Mouse (Mus musculus): ENCODE measurements around the gene Cfap221. TPM values are rescaled to one million over a fixed set of nuclear protein-coding genes. Genes with fewer than 3 reads are reported as not detected.
A peak's percentile ranks its signal among the peaks of the same experiment; 100 is the strongest.

Cfap221 gene
- total RNA-seq, 2 experiments from 2014 or later = 0.38 to 0.59 TPM

DNA sequence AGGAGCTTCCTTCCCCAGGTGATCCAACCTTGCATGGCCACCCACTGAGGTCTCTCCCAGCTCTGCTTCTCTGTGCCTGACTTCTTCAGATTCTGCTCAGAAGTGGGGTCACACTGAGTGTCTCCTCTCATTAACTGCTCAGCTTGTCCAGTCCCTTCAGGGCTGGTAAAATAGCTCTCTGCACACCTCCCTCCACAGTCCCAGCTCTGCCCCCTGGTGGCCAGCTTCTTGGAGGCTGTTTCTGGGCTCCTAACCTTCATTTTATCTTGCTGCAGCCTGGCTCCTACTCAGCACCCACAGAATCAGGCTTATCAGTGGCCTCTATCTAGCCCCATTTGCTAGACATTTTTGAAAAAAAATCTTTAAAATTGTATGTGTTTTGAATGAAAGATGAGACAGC lies 16.1 kb upstream of the Cfap221 start:
- DNase-seq (ENCODE audit: low spot score in 2 of 2) = peak; percentile 28 to 53
- intact Hi-C loops (cut with DNase I) = no loop called here

DNA sequence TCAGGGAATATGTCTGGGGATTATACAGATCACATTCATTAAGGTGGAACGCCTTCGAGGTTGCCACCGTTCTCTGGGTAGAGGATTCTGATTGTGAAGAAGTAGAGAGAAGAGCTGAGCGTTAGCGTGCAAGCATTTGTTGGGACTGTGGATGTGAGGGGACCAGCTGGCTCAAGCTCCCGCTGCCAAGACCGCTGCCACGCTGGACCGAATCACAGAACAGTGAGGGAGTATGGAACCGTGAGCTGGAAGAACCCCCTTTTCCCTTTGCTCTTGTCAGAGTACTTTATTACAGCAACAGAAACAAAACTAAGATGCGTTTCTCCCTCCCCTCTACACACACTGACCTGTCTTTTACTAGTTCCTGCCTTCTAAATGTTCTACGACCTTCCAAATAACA lies 15.6 kb upstream of the Cfap221 start:
- no peak for DNase-seq (ENCODE audit: low spot score in 2 of 2)
- intact Hi-C loops (cut with DNase I) = no loop called here

DNA sequence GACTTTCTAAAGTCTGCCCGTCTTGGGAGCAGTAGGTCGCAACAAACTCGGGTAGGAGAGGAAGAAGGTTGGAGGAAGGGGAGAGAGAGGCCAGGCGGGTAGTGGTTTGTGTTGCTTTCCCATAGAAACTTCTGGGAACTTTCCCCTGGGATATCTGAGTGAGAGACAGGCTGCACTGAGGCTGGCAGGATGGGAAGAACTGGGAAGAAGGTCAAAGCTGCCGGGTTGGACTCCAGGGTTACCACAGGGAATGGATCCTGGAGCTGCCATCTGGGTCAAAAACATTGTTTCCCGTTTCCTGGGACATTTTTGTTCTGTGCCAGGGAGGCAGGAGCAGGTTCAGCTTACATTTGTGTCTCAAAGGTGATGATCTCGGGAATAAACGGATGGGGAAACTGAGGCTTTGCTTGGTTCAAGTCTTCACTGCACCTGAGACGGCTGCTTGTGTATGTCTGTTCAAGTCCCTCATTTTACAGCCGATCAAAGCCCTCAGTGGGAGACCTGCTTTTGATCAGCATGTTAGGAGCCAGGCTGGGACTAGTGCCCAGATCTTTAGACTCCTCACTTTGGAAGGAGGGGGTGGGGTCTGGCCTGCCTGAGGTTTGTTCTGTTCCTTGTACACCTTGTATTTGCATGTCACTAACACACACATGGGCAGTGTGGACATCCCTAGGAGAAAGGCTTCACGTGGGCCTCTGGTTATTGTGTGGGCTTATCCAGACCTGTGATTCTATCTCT lies 11.0 kb upstream of the Cfap221 start:
- intact Hi-C loops (cut with DNase I) = no loop called here
- DNase-seq (ENCODE audit: low spot score in 2 of 2) = no peak

DNA sequence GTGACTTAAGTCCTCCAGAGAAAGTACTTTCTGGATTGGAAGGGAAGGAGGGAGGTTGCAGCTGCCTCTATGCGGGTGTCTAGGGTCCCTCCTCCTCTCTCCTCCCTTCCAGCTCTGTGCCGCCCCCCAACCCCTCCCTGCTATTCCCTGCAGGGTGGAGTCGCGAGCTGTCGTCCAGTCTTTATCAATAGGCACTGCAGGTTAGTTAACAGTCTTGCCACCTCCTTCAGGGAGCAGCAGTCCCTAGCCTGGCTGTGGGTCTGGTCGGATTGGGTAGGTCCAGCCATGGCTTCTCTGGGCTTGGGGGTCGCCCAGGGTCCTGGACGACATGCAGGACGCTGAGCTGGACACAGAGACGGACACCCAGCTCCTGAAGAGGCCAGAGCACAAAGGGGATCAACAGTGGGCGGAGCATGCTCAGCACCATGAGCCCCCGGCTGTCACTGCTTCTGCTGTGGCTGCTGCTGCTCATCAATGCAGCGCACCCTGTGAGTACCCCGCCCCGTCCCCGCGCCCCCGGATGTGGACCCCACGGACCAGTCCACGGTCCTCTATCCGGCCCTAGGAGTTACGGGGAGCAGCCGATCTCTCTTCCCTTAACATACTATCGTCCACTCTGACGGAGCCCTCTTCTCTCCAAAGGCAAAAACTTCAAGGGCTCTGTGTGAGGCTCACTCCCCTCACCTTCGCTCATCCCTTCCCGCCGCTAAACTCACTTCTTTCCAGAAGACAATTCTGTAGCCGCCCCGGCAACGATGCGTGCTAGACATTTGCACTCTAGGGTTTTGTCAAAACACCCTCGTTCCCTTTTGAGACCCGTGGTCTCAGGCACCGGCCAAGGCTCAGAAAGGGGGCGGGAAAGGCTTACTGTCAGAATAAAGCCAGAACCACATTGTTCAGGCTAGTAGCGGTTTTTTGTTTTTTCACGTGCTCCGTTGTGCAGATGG lies 10.1 kb upstream of the Cfap221 start, which contains the start of gene Sctr:
Sctr (plus strand) TSS at position 51 of the 947 bp plus-strand sequence.
- no peak for DNase-seq (ENCODE audit: low spot score in 2 of 2)
- intact Hi-C loops (cut with DNase I) = no loop called here

DNA sequence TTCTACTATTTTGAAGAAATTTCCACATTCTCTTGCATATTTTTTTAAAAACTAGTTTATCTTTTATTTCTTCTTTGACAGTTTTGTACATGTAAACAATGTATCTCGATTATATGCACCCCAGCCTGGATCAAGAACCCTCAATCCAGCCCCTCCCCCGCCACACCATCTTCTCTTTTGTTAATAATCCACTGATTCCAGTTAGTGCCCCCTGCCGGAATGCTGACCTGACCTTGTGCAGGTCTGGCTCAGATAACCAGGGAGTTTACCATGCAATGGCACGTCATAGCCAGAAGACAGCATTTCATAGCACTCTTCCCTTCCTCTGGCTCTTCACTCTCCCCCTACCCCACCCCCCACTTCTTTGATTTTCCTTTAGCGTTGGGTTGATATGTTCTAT lies 610 bp upstream of the Cfap221 start:
- intact Hi-C loops (cut with DNase I) = no loop called here

DNA sequence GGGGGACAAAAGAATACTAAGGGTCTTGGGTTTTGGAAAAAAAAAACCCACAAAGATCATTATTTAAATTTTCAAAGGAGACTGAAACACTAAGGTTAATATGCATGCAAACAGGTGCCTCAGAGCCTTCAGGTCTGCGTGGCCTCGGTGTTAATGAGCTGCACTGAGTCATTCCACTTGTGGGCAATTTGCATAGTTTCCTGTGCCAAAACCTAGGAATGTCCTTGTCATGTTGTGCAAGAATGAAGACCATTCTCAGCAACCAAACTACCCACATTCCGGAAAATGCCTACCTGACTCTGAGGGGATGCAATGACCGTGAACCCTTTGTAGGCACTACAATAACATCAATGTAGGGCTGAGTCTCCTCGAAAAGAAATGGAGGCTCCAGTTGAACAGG lies 10.5 kb downstream of the Cfap221 start:
- no peak for DNase-seq (ENCODE audit: low spot score in 2 of 2)
- intact Hi-C loops (cut with DNase I) = no loop called here

More for the DNA sequence above, 610 bp upstream of the Cfap221 start:
- no peak for DNase-seq (ENCODE audit: low spot score in 2 of 2)

DNA sequence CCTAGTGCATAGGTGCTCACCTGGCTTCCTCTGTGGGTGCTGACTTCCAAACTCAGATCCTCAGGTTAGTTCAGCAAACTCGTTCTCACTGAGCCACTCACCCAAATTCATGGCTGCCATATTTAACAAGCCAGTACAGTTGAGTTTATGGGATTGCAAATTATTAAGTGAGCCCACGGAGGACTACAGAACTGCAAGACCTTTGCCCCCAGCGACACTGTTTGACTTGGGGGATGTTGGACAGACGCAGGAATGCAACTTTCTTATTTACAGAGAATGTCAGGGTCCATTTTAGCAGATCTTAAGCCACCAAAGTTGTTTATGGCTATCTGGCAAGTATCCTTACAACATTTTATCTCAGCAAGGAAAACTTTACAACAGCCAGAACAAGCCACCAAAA lies 21.9 kb downstream of the Cfap221 start:
- no peak for DNase-seq (ENCODE audit: low spot score in 2 of 2)
- intact Hi-C loops (cut with DNase I) = no loop called here

DNA sequence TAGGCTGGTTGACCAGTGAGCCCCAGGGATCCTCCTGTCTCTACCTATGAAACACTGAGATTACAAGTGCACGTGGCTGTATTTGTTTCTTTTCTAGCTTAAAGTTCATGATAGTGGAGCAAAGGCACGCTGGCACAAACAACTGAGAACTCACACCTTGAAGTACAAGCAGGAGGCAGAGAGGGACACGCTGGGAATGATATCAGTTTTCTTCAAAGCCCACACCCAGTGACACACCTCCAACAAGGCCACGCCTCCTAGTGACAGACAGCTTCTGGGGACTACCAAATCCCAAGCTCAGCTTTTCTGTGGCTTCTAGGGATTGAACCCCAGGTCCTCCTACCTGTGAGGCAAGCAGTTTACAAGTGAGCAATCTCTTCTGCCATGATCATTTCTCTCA lies 23.9 kb downstream of the Cfap221 start:
- no peak for DNase-seq (ENCODE audit: low spot score in 2 of 2)
- intact Hi-C loops (cut with DNase I) = no loop called here

DNA sequence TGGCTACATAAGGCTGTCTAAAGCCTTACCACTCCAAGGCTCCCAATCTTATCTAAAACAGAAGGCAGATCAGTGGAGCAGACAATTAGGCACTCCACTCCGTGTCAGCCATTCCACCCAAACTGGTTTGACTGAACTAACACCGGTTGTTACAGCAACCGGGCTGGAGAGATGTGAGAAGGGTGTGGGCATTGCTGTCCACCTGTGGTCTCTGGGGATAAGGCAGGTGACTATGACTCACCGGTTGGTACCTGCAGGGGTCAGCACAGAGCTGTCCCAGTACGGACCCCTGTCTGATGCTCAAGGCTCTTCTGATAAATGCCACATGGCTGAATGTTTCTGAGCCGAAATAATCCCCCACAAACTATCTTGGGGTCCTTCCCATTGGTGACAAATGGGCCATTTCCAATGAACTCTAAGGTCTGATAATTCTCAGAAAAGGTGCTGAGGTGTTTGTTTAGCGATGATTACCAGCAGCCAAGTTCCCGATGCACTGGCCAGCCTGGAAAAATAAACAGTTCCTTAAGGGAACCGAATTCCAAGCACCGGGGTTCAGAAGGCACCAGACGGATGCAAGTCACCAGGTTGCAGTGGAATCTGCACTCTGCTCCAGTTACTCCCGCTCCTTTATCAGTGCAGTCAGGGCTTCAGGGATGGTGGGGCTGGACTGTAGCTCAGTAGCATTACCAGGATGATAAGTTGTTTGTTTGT lies 31.1 kb downstream of the Cfap221 start:
- intact Hi-C loops (cut with DNase I) = no loop called here
- no peak for DNase-seq (ENCODE audit: low spot score in 2 of 2)

DNA sequence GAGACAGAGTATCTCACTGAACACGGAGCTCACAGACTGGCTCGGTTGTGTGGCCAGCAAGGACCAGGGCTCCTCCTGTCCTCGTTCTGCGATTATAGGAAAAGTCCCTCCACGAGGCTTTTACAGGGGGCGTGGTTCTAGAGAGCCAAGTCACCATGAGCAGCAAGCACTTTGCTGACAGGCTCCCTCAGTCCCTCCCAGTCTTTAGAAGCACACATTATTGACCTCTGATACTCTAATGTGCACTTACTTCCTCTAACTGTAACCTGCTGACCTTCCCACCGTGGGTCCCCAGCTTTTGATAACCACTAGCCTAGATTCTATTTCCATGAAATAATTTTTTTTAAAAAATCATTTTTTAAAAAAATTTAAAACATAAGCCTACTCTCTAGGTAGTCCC lies 37.1 kb downstream of the Cfap221 start:
- DNase-seq (ENCODE audit: low spot score in 2 of 2) = no peak
- intact Hi-C loops (cut with DNase I) = no loop called here

DNA sequence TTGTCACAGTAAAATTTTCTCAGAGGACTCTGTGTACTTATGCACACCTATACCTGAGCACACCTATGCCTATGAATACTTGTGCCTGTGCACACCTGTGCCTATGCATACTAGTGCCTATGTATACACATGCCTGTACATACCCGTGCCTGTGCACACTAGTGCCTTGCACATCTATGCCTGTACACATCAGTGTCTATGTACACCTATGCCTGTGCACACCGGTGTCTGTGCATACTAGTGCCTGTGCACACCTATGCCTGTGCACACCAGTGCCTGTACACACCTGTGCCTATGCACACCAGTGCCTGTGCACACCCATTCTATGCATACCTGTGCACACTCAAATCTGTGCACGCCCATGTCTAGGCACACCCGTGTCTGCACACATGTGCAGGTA lies 37.6 kb downstream of the Cfap221 start:
- intact Hi-C loops (cut with DNase I) = no loop called here
- no peak for DNase-seq (ENCODE audit: low spot score in 2 of 2)

DNA sequence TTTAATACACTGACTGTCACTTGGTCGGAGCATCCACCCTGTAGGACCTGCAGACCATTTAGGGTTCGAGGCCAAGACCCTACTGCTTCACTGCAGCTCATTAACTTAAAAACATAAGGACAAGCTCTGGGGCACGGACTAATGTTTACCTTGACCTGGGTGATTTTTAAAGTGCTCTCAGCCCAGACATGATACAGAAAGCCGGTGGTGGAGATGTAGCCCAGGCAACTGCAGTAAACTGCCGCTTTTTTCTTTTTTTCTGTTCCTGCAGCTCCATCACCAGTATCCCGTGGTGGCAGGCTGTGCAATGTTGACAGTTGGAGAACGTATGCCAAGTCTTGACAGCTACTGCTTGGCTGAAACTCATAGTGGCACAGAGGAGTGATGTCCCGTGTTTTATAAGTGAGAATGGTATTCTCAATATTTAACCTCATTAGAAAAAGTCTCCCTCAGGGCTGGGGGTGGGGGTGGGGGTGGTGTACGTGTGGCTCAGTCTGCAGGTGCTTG lies 39.3 kb downstream of the Cfap221 start:
- intact Hi-C loops (cut with DNase I) = no loop called here
- peak; percentile 14 to 39 for DNase-seq (ENCODE audit: low spot score in 2 of 2)

DNA sequence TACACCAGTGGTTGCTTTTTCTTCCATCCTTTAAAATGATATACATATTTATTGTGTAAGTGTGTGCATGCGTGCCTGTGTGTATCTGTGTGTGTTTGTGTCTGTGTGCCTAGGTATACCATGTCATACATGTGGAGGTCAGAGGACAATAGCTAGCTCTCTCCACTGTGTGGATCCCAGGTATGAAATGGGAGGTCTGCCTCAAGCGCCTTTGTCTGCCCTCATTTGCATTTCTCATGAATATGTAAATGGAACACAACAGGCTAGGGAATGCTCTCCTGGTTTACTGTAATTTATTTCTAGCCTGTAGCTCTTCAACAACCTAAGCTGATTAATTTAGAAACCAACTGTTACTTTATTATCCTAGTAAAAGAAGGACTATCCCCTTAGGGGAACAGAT lies 42.4 kb downstream of the Cfap221 start:
- intact Hi-C loops (cut with DNase I) = no loop called here
- no peak for DNase-seq (ENCODE audit: low spot score in 2 of 2)

DNA sequence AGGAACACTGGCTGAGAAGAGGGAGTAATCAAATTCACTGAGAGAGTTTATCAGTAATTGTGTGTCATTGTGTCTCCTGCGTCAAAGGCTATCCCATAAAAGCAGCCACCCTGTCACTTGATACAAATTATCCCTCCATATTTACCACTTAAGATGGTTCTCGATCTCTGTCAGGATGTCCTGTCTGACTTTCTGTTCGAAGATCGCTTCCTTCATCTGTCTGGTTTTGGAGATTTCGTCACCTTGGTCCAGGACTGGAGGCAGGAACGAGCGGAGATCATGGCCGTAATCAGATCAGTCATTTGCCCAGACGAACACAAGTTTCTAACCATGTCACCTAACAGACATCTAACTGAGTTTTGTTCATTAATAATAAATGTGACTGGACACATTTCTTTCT lies 43.6 kb downstream of the Cfap221 start:
- no peak for DNase-seq (ENCODE audit: low spot score in 2 of 2)
- intact Hi-C loops (cut with DNase I) = no loop called here

DNA sequence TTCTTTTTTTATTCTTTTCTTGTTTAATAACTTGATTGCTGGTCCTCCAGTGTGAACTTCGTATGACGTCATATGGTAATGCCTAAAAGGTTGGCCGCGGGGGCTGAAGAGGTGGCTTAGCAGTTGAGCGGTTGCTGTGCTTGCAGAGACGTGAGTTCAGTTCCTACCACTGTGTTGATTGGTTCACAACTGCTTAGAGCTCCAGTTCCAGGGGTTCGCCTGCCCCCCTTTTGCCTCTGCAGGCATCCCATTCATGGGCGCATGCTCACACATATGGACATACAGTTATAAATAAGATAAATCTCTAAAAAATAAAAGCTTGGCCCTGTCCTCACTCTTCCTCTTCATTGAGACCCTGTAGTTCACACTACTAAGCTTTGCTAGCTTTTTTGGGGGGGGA lies 46.9 kb downstream of the Cfap221 start:
- intact Hi-C loops (cut with DNase I) = no loop called here
- no peak for DNase-seq (ENCODE audit: low spot score in 2 of 2)

DNA sequence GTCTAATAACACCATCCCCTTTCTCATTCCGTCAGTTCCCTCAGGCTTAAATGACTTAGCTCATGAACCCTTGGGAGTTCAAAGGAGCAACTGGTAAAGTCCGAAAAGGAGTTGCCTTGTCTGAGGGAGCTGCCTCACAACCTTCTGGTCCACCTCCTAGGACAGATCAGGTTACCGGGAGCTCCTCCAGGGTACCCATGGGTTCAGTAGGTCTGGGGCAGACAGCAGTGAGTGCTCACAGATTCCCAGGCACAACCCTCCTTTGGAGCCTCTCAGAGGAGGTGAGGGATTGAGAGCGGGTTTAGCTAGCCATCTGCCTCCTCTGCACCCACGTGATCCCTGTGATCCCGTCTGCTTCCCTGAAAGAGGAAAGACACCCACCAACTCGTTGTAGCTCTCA lies 60.2 kb downstream of the Cfap221 start:
- DNase-seq (ENCODE audit: low spot score in 2 of 2) = no peak
- intact Hi-C loops (cut with DNase I) = loop anchor here (10.0 kb wide), 1 partner anchor 852 kb away; no protein-coding TSS in a partner anchor

DNA sequence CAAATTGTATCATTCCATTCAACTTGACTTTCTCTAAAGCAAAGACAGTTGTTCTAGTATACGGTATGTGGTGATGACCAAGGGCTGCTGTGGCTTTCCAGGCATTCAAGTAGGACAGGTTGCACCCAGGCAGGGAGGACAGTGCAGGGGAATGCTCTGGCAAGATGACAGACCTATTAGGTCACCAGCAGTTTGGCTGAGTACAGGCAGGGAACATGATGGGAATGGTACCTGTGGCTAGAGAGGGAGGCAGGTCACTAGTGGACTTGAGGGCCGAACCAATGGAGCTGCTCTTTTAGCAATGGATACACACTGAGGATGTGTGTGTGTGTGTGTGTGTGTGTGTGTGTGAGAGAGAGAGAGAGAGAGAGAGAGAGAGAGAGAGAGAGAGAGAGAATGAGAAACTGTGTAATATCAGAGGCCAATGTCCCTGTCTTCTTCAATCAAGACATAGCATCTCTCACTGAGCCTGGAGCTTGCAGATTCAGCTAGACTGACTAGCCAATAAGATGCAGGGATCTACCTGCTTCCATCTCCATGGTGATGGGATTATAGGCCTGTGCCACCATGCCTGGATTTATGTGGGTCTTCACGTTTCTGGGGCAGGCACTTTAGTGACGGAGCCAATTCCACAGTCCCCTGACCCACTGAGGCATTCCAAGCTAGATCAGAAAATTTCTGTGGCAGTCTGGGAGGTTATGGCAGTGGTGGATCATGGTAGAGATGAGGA lies 65.4 kb downstream of the Cfap221 start:
- intact Hi-C loops (cut with DNase I) = loop anchor here (10.0 kb wide), 1 partner anchor 847 kb away; no protein-coding TSS in a partner anchor
- no peak for DNase-seq (ENCODE audit: low spot score in 2 of 2)

DNA sequence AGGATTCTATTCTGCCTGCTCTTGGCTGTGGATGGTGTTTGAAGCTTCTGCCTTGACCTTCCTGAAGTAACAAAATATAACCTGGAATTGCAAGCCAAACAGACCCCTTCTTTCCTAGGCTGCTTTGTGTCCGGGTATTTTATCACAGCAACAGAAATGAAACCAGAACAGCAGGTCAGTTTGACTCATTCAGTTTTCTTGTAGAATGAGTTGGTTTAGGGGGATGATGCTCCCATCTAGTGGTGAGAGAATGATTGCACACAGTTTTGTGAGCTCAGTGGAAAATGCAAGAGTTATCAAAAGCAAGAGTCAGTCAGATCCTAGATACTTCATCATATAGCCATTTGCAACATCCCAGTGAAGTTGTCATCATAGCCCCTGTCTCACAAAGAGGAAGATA lies 67.3 kb downstream of the Cfap221 start:
- intact Hi-C loops (cut with DNase I) = loop anchor here (2.0 to 10.0 kb wide), 4 partner anchors 107 to 845 kb away; no protein-coding TSS in a partner anchor
- peak; percentile 36 to 58 for DNase-seq (ENCODE audit: low spot score in 2 of 2)

DNA sequence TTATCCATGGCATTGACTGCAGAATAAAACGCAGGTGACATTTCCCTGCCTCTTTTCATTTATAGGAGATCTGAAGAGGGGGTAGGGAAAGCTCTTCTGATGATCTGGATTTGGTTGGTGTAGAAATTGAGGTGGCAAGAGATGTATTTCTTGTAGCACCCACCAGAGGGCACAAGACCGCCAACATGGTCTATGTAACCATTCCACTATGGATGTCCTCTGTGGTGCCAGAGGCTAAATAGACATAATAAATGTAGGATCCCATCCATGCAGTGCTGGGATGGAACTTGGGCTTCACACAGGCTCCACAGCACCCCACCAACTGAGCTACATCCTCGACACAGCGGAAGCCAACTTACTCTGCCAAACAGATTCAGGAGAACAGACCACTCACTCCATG lies 77.7 kb downstream of the Cfap221 start:
- intact Hi-C loops (cut with DNase I) = no loop called here
- DNase-seq (ENCODE audit: low spot score in 2 of 2) = no peak

All from left cerebral cortex, postnatal 14 days (tissue).